Mouse (Mus musculus) cerebellum, adult 9-10 months (tissue): ENCODE results near the gene Olfr141.

Source experiments
- DNase-seq: peaks from one replicate; pipeline ENCODE4 v3.0.0; 2022

Olfr141 gene

DNA sequence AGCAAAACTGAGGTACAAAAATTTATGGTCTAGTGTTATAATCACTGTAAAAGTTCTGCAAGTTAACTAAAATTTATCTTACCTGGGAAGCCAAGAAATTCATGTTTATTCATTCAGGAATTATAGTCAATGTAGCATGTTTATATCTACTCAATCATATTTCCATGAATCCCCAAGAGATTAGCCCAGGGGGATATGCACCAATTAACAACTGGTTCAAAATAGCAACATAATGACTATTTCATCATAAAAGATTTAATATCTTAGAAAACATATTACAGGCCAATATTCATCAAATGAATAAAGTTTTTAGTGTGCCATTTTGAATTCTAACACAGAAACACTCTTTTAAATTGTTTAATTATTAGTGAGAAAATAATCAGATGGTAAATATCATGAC lies at the start of gene Olfr141:
Gene Olfr141, minus strand, starts transcription at position 101 of the 400 bp plus-strand sequence.
- DNase-seq: no peak

DNA sequence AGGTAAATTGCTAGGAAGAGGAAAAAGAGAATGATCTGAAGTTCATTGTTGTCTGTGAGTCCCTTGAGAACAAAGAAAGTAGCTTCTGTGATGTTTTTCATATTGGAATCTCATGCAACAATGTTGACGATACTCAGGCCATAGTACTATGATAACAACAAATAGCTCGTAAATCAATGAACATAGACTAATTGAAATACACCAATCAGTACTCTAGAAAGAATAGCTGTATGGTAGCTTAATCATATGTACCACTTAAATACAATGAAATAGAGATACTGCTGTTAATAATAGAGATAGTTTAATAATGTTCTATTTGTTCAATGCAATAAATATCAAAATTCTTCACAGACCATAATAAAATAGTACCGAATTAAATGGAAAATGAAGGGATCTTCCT lies 41.8 kb upstream of the Olfr141 start, which contains the start of gene Olfr1095:
Gene Olfr1095, minus strand, starts transcription at position 101 of the 400 bp plus-strand sequence.
- no peak for DNase-seq

DNA sequence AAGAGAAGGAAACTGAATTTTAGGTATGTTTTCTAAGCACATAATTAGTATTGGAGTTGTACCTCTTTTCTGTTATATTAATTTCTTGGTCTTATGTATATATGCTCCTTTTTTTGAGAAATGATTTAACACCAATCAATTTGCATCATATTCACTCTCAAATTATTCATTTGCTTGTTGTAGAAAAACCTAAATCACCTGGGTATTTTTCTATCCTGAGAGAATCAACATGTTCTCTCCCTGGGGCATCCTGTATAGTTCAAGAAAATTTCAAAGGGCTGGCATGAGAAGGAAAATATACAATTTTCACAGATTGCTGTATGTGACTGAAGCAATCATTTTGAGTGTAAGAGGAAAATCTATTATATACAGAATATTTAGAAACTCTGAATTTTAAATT lies 14.5 kb upstream of the Olfr141 start, which contains the start of gene Olfr1094:
Gene Olfr1094, plus strand, starts transcription at position 301 of the 400 bp plus-strand sequence.
- DNase-seq: no peak

DNA sequence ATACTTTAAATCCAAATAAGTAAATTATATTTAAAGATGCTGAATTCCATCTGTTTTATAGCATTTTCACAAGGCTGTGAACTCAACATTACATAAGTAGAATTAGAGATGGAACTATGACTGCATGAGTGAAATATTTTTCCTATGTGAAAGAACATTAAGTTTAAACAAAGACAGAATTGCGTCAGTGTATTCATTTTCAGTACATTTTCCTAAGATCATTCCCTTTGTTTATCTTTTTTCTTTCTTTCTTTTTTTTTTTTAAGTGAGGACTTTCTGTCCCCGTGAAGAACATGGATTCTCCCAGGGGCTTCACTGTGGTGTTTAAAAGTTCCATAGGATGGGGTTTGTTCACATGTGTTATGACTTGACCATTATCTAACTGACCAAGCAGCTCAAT lies 27.6 kb downstream of the Olfr141 start, which contains the start of gene Olfr1093:
Gene Olfr1093, plus strand, starts transcription at position 301 of the 400 bp plus-strand sequence.
- no peak for DNase-seq

DNA sequence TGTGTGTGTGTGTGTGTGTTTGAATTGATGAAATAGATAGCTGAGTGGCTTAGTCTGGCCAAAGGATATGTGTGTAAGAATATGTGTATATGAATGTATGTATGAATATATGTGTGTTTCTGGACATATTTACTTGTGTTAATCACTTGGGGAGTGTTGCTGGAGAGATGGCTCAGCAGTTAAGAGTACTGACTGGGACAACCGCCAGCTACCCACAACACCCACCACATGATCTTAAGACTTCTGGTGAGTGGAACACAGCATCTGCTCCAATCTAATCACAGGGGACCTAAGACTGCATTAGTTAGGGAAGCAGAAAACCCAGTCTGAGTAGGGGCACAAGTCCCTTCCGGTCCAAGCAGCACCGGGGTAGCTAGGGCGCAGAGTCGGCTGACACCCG lies 48.8 kb downstream of the Olfr141 start:
- no peak for DNase-seq

DNA sequence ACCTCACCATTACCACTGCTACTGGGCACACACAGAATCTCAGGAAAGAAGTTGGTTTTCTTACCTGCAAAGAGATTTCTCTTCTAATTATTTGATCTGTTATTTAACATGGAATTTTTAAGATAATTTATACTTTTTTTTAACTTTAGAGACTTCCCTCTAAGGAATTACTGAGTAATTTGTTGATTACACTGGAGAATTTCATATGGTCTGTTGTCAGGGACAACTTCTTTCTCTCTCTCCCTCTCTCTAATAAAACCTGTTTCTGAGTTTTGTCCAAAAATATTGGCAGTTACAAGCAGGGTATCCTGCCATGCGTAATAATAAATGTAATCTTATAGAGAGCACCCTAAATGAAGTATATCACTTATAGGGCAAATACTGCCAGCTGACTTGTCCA lies 50.9 kb downstream of the Olfr141 start, which contains the start of gene Olfr1090:
Gene Olfr1090, minus strand, starts transcription at position 101 of the 400 bp plus-strand sequence.
- DNase-seq: no peak
